Mouse (Mus musculus): ENCODE measurements around the gene Kcnk7.
"Not testable (repeated sequence)": the region's sequence is repeated elsewhere in the genome, so short reads cannot be mapped to it uniquely, and the experiment has no call there.

Kcnk7 gene

DNA sequence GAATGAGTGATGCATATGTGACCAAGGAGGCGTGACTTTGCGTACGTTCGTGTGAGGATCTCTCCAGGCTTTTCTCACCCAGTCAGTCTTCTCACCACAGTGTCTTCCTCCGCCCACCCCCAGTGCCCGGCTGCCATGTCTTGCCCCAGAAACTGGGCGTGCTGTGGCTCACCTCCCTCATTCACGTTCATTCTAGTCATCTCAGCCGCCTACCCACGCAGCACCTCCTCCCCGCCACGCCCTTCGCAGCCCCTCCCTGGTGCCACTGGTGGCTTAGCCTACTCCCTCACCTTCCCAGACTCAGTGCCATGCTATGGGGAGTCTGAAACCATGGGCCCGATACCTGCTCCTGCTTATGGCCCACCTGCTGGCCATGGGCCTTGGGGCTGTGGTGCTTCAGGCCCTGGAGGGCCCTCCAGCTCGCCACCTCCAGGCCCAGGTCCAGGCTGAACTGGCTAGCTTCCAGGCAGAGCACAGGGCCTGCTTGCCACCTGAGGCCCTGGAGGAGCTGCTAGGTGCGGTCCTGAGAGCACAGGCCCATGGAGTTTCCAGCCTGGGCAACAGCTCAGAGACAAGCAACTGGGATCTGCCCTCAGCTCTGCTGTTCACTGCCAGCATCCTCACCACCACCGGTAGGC lies at the start of gene Kcnk7:
Gene Kcnk7, plus strand, starts transcription at position 205 of the 638 bp plus-strand sequence.
- peak; percentile 62 for DNase-seq

DNA sequence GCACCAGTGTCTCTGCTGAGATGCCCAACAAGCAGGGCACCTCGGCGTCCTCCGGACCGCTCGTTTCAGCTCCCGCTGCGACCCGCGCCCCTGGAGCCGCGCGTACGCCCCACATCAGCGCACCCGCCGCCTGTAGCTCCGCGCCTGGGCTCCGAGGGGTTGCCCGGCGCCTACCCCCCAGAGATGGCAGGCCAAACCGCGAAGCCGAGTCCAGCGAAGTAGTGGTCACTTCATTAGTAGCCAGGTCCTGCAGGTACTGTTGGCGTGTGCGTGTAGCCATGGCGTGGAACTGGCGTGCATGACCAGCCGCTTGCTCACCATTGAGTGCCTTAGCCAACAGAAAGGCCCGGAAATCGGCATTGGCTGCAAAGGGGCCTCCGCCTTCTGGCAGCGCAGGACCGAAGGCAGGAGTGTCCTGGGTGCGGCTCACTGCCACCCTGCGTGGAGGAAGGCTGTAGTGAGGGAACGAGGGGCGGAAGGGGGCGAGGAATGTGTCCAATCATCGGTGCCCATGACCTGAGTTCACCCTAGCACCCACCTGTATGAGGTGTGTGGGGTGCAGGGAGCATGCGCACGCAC lies 49.4 kb upstream of the Kcnk7 start:
- no peak for DNase-seq

DNA sequence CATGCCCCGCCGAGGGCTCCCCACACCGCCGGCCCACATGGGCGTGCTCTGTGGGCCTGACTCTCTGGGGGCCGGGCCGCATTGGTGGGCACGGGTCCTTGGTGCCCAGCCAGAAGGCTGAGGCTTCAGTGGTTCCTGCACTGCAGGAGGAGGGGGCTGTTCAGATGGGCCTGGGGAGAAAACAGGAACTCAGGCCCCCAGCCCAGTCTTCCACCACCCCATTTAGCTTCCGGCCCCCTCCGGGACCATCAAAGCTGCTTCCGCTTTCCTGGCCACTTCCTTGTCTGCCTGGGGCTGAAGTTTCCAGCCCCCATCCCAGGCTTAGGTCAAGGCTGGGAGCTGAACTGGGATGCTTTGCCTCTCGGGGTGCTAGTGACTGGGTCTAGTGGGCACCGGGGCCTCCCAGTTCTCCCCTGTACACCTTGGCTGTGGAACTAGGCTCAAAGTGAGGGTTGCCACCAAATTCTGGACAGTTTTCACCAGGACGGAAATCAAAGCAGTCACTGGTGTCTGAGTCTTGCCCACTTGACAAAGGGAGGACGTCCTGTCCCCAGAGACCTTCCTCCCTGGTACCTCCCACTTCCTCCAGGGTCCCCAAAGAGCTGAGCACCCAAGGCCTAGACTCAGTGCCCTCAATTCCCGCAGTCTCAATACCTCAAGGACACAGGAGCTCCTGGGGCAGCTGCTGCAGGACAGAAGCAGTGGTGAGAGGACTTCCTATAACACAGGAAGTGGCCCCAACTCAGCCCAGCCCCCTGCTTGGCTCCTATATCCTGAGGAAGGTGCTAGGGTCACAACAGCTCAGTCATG lies 43.0 kb upstream of the Kcnk7 start:
- no peak for DNase-seq

DNA sequence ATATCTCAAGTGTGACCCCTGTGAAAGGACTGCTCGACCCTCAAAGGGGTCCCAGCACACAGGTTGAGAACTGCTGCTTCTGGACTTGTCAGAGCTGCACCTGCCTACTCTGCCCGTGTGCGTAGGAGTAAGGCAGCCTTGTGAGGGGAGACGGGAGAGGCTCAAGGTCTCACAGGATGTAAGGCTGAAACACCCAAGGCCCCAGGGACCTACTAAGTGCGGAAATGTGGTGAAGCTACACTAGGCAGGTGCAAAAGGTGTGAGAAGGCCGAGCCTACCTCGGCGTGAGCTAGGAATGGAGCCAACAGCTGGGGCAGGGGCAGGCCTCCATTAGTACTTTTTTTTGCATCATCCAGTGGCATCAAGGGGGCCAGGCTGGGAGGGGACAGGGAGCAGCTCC lies 41.9 kb upstream of the Kcnk7 start:
- no peak for DNase-seq

DNA sequence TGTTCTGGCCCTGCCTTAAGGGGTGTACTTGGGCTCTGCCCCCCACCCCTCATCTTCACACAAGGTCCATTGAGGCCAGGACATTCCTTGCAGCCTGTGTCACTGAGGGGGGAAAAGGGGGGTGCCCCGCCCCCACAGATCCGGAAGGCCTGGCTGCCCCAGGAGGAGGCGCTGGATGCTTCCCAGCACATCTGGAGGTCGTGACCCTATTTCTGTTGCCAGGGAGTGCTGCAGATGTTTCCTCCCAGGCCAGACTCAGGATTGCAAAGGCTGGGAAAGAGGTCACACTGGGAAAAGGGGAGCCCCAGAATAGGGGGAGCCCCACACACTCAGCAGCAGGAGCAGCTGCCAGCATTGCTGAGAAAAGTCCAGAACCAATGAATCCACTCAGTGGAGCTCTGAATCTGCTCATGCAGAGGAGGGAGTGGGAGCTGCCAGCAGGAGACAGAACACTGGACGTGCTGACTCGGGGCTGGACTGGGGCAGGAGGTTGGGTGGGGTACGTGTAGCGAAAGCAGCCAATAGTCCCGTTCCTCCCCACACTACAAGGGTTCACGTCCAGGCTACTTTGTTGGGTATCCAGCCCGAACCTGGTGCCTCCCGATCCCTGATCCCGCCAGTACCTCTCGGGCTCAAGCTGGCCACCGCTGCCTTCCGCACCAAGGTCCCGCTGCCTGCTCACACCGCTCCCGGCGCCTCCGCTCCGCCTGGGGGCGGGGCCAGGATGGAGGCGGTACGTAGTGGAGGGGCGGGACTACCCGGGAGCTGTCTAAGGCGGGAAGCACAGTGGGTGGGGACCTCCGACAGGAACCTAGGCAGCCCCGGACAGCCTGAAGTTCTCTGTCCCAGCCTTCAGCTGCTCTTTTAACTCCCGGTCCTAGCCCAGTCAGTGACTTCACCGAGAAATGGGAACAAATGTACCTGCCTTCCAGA lies 40.9 kb upstream of the Kcnk7 start, which contains the start of gene Sipa1:
Gene Sipa1, minus strand, starts transcription at position 727 of the 933 bp plus-strand sequence.
- peak; percentile 78 for DNase-seq

DNA sequence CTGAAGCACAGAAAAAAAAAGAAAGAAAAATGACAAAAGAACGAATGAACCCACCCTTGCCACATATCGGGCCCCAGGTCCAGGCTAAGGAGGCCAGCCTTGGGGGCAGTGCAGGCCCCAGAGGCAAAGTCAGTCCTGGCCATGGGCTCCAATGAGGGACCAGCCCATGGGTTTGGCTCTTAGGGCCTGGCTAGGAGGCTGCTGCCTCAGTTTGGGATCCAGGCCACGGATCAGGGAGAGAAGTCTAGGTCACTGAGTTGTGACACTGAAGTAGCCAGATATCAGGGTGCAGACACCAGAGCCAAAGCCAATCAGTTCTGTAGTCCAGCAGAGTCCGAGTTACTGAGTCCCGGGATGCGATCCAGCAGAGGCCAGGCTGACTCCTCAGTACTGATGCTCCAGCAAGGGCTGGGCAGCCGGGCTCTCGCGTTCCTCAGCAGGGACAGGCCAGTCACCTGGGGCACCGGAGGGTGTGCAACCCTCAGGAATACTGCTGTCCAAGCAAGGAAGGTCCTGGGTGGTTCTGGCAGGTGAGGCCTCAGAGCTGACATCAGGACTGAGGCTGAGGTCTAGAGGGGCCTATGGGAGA lies 39.4 kb upstream of the Kcnk7 start:
- no peak for DNase-seq

DNA sequence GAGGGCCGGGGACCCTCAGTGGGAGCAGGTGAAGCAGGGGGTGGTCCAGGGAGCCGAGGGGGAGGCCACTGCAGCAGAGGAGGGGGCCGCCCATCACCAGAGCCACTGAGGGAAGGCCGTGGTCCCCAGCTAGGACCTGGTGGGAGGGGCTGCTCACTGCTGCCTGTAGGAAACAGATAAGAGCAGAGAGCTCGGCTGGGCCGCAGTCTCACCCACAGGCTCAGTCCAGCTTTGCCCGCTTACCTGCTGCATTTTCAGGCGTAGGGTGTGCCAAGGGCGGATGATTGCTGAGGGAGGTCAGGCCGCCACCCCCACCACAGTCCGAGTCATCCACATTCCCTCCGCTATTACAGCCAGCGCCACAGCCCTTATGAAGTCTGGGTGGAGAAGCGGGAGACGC lies 38.7 kb upstream of the Kcnk7 start:
- no peak for DNase-seq

DNA sequence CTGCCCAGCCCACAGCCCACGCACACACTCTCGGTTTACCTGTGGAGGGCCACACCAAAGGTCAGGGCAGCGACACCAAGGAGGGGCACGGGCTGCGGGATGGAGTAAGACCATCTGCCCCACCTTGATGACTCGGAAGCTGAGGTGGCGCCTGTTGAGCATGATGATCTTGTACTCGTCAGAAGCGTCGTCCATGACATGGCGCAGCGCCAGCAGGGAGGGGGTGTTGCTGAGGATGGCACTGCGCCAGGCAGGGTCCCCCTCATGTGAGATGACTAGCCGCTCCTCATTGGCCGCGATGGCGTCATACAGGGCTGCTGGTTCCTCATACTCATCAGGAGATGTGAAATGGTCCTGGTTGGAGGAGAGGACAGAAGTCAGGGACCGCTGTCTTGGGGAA lies 37.8 kb upstream of the Kcnk7 start:
- DNase-seq, result no peak

DNA sequence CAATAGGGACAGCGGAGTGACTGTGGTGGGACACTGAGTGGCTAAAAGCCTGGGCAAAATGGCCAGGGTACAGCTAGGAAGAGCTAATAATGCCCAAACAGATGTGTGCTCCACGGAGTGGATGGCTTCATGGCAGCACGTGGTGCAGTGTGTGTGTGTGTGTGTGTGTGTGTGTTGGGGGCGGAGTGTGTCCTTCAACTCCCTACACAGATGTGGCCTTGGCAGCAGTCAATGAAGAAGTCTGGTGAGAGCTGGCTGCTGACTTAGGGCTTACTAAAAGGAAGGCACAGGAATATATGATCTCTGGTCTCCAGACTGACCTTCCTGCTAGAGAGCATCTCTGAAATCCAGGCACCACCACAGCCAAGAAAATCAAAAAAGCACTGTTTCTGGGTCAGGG lies 35.8 kb upstream of the Kcnk7 start:
- no peak for DNase-seq

DNA sequence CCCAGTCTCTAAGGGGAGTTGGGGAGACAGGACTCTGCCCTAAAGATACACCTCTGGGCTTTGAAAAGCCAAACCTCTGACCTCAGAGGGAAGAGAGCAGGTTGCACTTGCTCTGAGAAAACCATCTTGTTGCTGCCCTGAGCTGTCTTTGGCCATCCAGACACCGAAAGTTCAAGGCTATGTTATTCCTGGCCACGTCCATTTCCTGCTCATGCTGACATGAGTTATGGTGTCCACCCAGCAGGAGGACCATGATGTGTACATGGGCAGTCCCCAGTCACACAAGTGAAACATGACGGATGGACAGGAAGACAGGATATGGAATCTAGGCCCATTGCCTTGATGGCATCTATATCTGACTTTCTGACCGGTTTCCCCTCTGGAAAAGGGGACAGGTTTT lies 23.7 kb upstream of the Kcnk7 start:
- no peak for DNase-seq

DNA sequence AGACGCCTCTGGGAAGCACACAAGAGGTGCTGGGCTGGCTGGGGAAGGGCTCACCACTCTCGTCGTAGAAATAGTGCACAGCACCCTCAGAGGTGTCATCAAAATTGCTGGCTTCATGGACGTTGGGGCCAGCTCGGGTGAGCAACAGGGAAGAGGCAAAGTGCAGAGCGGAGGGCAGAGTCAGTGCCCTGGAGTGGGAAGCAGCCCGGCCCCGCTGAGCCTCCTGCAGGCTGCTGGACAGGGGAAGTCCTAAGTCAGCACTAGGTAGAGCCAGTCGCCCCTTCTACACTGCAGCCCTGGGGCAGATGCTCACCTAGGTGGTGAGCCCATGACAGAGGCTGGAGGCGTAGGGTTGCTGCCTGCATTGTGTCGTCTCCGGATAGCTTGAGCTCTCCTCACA lies 19.9 kb upstream of the Kcnk7 start:
- DNase-seq, result no peak

DNA sequence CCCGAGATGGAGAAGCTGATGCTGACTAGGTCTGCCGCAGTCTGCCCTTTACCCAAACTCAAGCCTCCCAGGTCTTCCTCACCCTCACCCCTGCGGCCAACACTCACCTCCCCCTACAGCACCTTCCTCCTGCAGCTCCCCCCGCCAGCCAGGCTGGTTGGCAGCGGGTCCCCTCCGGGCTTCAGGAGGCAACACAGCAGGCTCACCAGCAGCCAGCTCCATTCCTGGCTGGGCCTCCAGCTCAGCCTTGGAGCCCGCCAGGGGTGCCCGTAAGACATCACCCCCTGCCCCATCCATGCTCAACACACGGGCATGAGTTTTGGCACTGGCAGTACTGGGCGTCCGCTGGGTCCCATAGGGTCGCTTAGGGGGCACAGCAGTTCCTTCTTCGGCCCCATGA lies 19.2 kb upstream of the Kcnk7 start:
- DNase-seq, result no peak

DNA sequence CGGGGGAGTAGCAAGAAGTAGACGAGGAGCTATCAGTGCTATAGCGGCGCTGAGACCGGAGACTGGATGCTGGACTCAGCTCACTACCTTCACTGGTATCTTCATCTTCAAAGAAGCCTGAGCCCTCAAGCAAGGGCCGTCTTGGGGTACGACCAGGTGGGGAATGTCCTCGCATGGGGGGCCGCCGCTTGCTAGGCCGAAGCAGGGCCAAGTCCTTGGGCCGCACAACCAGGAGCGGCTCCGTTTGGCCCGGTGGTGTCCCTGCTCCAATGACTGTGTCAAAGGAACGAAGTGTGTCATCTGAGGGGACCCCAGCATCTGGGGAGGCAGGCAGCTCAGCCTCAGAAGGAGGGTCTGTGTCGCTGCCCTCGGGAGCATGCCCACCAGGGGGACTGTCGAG lies 18.7 kb upstream of the Kcnk7 start:
- no peak for DNase-seq

DNA sequence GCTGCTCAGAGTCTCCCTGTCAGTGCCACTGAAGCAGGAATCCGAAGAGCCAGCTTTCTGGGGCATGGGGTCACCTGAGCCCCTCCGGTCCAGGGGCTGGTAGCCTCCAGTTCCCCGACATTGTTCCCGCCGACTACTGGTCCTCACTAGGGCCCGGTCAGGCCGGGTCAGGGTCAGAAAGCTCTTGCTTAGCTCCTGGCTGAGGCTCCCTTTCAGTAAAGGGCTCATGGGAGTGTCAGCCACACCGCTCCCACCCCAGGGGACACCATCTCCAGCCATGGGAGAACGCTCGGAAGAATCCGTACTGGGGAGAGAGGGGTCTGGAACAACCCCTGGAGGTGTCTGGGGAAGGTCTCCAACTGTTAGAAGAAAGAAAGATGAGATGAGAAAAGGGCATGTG lies 18.3 kb upstream of the Kcnk7 start:
- no peak for DNase-seq

DNA sequence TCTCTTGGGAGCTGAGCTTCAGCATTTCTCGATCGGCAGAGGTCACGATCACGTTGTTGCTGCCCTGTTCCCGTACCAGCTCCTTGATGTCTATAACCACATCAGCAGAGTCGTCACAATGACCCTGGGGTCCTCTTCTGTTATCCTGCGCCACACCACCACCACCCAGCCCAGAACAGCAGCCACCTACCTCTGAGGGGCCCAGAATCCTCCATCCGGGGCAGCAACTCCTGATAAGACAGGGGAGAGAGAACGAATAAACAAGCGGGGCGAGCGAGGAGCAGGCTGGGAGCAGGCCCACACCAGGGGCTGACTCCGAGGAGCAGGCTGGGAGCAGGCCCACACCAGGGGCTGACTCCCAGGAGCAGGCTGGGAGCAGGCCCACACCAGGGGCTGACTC lies 17.7 kb upstream of the Kcnk7 start:
- DNase-seq, result no peak

DNA sequence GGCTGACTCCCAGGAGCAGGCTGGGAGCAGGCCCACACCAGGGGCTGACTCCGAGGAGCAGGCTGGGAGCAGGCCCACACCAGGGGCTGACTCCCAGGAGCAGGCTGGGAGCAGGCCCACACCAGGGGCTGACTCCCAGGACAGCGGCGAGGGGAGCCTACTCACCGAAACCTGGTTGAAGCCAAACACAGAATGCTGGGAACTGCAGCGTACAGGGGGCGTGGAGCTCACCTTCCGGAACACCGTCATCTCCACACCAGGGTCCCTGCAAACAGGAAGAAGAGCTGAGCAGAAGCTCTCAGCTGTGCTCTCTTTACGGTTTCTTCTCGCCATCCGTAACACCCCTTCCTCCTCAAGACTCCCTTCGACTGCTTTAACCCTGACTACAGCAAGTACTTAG lies 17.2 kb upstream of the Kcnk7 start:
- DNase-seq, result not testable (repeated sequence)

DNA sequence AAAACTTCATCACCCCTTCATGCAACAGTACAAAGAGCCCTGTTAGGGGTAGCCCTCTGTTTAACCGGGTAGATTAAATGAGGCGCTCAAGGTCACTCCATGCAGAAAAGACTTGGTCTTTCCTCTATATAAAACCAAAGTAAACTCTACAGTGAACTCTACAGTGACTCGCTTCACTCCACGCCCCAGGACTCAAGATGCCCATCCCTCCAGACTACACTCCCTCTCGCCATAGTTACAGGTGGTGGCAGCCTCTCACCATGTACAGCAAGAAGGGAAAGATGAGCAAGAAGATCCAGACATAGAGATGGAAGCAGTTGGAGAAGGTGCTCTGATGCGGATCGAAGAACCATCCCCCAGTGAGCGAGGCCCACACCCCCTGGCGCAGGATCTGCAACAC lies 16.4 kb upstream of the Kcnk7 start:
- no peak for DNase-seq

DNA sequence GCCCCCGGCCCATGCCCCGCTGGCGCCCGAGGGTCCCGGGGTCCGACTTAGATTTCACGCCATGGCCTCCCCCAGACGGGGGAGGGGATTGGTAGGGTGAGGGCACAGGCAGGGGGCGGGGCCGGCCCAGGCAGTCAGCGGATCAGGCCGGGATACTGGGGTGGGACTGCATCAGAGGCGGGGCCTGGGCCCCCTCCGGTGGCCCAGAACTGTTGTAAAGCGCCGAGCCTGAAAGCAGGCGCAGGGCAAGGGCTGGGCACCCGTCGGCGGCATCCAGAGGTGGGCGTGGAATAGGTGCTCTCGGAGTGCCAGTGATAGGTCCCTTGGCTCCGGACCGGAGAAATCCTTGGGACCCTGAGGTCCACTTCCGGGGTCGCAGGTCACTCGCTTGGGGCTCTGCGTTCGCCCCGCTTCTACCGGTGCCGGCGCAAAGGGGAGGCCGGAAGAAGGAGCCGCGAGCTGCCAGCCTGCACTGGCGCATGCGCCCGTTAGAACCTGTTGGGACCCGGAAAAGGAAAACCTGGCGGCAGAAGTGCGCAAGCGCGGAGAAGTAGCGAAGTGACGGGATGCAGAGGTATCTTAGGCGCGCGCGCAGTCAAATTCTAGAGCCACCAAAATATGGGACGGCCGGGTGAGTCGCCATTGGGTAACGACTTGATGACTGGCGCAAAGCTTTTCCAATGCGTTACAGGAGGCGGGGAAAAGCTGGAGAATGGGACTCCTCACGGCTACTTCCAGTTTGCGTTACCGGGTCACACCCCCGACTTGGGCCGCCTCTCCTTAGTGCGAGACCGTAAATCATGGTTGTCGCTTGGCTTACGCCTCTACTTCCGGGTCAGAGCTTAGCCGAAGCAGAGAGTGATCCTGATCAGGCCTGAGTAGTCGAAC lies 15.7 kb upstream of the Kcnk7 start, which contains the start of the genes Map3k11 and Pcnx3:
Gene Map3k11, plus strand, starts transcription at position 543 of the 888 bp plus-strand sequence.
Gene Pcnx3, minus strand, starts transcription at position 709 of the 888 bp plus-strand sequence.
- peak; percentile 99 for DNase-seq

DNA sequence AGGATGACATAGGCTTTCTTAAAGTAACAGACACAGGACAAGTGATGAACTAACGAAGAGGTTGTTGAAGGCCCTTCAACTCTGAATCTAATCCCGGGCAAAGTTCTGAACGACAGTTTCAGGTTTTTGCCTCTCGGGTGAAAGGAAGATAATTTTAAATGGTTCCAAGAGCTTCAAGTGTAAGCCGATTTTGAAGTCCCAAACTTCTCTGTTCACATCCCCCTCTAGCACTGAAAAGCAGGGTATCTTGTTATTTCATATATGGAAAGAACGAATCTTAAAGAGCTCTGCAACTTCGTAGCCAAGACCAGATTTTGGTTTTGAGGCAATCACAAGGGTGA lies 15.1 kb upstream of the Kcnk7 start:
- DNase-seq, result no peak

DNA sequence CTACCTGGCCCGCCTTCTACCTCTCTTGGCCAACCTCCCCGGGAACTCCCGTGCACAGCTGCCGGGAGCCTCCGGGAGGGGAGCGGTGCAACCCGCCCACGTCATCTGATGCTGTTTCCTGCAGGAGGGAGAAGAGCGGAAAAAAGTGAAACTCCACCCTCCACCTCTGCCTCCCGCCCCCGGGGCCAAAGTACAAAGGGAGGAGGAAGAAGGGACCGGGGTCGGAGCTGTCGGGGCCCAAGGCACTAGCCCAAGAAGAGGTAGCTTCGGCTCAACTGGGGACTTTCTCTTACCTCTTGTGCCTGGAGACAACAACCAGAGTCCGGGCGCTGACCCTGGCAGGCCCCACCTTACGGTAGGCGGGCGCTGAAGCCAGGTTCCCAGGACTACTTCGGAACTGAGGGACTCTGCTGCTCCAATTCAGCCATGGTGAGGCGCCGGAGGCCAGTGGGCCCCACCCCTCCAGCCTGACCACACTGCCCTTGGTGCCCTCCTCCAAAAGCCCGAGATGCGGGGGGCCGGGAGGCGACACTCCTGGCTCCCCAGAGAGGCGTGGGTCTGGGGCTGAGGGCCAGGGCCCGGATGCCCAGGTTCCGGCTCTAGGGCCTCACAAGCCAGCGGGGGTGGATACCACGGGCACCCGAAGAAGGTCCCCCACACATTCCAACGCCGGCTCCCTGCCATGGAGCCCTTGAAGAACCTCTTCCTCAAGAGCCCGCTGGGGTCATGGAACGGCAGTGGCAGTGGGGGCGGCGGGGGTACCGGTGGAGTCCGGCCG lies 14.4 kb upstream of the Kcnk7 start:
- DNase-seq, result peak; percentile 85

DNA sequence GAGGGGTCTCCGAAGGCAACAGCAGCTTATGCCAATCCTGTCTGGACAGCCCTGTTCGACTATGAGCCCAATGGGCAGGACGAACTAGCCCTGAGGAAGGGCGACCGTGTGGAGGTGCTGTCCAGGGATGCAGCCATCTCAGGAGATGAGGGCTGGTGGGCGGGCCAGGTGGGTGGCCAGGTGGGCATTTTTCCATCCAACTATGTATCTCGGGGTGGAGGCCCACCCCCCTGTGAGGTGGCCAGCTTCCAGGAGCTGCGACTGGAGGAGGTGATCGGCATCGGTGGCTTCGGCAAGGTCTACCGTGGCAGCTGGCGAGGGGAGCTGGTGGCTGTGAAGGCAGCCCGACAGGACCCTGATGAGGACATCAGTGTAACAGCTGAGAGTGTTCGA lies 13.8 kb upstream of the Kcnk7 start:
- DNase-seq, result peak; percentile 18

All from right cerebral cortex, adult 18-20 months (tissue).